Mouse (Mus musculus): ENCODE results near the gene Ogdh.

- TF ChIP-seq CTCF (IDR thresholded peaks at IDR 0.05; ENCODE audit: control insufficient read depth, insufficient read depth, insufficient read length) (no peak), USF1 (IDR thresholded peaks at IDR 0.05; ENCODE audit: low read depth) (no peak), MAX (IDR thresholded peaks at IDR 0.05) (no peak), CEBPB (IDR thresholded peaks at IDR 0.05; ENCODE audit: low read depth) (no peak), MYOD1 (IDR thresholded peaks at IDR 0.05; ENCODE audit: control insufficient read depth, insufficient read length, low read depth) (no peak)
Measured at GRCm38 (mm10) chr11:6294632-6295031, 3.2 kb downstream of the Ogdh start.

Measured in C2C12 (cell line).